Mouse (Mus musculus): ENCODE data around the gene Stub1.

Gene Stub1

DNA sequence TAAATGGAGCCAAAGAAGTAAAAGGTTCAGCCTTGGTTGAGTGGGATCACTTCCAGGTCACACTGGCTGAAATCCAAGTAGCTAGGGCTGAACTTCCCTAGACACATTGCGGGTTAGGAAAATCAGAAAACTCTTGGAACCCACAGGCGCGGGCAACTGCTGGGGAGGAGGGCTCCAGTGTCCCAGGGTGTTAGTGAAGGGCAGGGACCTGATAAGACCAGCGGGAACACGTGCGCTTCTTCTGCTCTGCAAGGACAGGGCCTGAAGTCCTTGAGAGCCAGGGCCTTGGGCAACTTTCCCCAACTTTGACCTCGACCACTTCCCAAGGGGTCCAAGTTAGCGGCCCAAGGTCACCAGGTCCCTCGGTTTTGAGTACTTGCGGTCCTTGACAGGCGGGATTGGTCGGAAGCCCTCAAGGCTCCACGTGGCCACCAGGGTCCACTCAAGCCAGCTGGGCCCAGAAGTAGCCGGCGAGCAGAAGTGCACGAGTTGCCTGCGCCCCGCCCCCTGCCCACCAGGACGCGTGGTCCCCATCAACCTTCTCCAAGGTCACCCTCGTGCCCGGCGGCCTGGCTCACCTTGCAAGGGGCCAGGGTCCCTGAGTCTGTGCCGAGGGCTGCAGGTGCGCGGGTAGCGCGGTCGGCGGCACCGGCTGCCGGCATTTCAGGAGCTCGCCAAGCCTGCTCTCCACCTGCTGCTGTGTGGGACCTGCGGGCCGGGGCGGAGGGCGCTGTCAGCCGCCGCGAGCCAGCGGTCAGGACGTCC lies 34.8 kb upstream of the Stub1 start:
- DNase-seq: no peak

- peak in 1 of 2 experiments; percentile 29 for DNase-seq
Measured at GRCm38 (mm10) chr17:25867509-25867835, 34.3 kb upstream of the Stub1 start.

GRCm38 (mm10) chr17:25866172-25866571 lies 33.0 kb upstream of the Stub1 start:
- no peak for DNase-seq

- no peak for DNase-seq
Measured at GRCm38 (mm10) chr17:25865288-25865687, 32.1 kb upstream of the Stub1 start.

- DNase-seq: no peak
Measured at GRCm38 (mm10) chr17:25864311-25864710, 31.1 kb upstream of the Stub1 start.

DNA sequence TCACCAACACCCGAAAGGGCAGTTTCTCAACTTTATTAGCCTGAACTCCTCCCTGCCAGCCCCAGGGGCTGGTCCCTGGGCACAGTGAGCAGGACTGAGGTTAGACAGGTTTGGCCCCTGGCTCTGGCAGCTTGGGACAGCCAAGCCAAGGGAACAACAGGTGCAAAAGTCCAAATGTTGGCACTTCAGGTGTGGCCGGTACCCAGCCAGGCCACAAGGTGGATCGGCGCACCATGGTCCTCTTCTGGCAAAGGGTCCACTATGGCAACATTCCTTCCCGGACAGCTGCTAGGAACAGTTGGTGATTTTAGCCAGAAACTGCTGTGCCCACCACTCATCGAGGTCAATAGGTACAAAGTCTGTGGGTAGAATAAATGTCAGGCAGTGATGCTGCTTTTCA lies 30.5 kb upstream of the Stub1 start:
- DNase-seq: no peak

DNA sequence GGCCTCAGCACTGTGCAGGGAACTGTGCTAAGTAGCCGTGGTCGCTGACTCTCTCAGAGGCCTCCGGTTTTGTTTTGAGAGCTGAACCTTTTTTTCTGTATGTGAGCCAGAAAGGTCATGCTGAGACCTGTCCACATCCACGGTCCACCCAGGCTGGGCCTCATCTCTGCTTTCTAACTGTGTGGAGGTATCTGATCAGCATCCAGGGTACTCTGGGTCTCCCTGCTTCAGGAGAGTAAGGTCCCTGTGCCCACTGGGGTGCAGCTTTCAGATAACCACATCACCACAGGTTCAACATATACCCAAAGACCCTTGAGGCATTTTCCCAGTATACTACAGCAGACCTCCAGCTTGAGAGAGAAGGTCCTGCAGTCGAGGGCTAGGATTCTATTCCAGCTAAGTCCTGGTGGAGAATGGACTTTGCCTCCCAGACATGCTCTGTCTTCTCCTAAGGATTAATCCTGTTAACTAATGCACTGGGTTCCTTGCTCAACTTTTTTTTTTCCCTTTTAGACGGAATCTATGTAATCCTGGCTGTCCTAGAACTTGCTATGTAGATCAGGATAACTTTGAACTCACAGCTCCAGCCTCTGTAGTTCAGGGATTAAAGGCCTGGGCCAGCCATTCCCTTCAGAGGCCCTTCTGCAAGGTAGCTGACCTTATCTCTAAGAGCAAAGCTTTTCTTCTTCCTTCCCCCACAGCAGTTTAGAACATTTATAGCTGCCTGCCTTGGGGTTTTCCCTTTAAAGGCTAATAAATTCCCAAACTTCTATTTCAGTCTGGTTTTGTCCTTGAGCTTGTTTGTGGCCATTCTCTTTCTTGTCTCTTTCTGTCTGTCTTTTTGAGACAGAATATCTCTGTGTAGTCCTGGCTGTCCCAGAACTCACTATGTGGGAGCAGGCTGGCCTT lies 28.8 kb upstream of the Stub1 start:
- no peak for DNase-seq

- DNase-seq: peak; percentile 82 to 89
Measured at GRCm38 (mm10) chr17:25860832-25861703, 27.9 kb upstream of the Stub1 start, which contains the start of gene Wdr90. Gene Wdr90, minus strand, starts transcription at chr17:25861501.

DNA sequence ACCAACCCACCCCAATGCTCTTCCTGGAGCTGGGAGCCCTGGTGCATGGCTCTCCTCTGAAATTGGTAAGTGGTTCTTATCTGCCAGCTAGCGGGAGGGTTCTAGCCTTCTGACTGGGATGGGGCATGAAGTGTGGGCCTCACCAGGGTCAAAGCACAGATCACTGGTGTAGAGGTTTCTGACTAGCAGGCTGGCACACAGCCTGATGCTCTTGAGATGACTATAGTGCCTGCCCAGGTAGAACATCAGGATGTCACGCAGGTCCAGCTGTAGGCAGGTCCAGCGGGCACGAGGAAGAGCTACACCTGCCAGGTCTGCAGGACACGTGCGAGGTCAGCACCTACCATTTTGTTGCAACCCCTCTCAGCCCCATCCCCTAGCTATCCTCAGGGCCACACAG lies 27.0 kb upstream of the Stub1 start:
- no peak for DNase-seq

DNA sequence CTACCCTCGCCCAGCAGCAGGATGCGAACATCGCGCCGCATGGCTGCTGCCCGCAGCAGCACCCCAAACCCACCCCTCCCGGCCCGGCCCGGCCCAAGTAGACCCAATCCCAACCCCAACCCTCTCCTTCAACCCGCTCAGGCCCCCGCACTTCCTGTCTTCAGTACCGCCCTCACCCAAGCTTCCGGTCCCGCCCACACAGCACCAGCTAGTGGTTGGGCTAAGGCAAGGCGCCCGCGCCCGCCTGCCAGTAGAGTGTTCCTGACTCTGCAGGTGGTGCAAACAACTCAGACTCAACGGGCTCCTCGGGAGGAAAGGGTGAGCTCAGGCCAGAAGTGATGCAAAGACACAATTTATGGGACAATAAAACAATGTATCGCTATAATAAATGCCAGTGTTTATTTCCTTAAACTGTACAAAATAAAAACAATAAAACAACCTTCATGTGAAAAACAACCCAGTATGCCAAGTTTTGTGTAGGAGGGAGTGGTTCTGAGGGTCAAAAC lies 11.2 kb upstream of the Stub1 start, which contains the start of gene Rhot2:
Gene Rhot2, minus strand, starts transcription at position 456 of the 506 bp plus-strand sequence.
- DNase-seq: peak; percentile 97 to 98

GRCm38 (mm10) chr17:25843636-25844395 lies 10.6 kb upstream of the Stub1 start:
- DNase-seq: no peak

DNA sequence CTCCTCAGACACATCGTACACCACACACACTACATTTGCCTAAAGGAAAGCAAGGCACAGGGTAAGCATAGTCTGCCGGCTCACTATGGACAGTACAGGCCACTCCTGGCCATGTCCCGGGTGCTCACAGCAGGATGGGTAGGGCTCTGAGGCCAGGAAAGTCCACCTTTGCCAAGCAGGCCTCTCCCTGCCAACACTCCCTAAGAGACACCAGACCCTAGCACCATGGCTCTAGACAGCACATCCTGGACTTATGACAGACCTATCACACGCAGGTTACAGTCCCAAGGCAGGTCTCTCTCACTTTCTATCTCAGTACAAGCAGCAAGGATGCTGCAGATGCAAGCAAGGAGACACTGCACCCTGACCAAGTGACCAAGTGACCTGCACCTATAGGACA lies 9.9 kb upstream of the Stub1 start:
- DNase-seq: no peak

DNA sequence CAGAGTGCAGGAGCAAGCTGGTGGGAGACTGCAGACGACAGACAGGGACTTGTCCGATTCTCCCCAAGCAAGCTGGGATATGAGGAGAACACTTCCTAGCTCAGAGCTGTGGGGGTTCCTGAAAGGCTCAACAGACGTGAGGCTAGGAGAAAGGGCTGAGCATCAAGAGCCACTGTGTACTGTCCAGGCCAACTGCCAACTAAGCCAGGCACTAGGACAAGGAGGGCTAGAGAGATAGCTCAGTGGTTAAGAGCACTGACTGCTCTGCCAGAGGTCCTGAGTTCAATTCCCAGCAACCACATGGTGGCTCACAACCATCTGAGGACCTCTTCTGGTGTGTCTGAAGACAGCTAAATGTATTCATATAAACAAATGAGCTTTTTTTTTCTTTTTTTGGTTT lies 9.3 kb upstream of the Stub1 start:
- DNase-seq: no peak

DNA sequence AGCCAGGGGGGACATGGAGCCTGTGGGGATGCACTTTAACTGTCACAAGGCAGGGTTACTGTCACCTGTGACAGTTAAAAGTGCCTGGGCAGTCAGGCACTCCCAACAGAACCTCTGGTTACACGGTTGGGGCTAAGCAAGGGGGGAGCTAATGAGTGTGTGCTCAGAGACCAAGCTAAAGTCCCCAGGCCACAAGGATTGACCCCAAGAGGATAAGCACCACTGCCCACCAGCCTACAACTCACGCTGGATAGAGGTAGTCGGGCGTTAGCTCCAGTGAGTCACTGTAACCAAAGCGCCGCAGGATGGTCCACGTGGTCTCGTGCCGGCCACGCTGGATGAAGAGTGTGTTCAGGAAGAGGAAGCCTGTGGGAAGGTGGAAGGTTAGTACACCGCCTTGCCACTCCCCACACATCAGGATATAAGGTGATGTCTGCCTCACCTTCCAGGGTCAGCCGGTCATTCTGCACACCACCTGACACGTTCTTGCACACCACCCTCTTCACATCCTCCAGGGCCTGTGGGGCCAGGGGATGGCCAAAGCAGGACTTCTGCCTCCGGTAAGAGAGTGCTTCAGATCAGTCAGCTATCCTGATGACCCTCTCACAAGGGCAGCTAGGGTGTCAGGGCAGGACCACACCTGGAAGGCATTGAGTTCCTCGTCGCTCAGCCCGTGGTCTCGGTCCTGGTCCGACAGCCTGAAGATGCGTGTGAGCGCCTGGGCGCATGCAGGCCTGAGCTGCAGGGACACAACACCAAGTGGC lies 8.1 kb upstream of the Stub1 start, which contains the start of gene Gm20683:
Gene Gm20683, minus strand, starts transcription at position 647 of the 764 bp plus-strand sequence.
- DNase-seq: no peak

- no peak for DNase-seq
Measured at GRCm38 (mm10) chr17:25840519-25840918, 7.3 kb upstream of the Stub1 start.

DNA sequence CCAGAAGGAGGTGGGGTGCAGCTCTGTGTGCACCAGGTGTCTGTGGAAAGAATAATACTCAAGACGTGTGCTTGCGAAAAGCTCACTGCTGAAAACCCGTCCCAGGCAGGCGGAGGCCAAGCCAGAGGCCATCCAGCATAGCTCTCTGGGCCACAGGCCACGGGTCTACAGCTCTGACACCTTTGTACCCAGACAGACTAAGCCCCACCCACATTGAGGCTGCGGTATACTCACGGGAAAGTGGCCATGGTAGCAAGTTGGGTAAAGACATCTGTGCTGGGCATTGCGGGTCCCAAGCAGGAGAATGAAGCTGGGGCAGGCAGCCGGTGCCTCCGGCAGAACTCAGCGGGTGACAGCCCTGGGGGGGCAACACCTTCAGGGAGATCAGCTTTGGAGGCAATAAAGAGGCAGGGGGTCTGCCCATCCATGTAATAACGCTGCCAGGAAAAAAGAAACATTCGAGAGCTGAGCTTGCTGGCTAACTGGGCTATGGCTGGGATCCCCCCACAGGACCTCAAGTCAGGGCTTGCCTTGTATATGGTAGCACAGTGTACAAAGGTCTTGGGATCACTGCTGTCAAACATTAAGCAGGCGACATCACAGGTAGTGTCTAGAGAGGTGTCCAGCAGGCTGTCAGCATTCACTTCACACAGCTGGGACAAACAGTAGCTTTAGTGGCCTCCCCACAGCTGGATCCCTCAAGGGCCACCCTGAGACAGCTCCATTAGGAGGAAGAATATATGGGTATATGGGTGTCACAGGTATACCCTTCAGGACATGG lies 6.4 kb upstream of the Stub1 start:
- no peak for DNase-seq

DNA sequence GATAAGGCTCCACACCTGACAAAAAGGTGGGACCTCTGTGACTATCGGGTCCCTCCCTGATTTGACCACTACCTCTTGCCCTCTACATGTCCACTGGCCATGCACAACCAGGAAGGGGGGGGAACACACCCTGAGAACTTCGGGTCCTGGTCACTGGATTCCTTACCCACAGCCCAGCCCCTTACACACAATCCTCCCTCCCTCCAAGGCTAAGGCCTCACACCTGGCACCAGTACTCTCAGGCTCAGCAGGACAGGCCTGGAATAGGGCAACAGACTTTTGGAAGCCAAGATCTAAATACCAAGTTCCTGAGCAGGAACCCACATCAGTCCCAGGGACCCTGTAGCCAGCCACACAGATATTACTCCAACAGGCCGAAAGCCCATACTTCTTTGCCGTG lies 5.7 kb upstream of the Stub1 start:
- no peak for DNase-seq

- DNase-seq: no peak
Measured at GRCm38 (mm10) chr17:25837533-25837932, 4.3 kb upstream of the Stub1 start.

- DNase-seq: no peak
Measured at GRCm38 (mm10) chr17:25837076-25837410, 3.8 kb upstream of the Stub1 start, which contains the start of gene Rhbdl1. Gene Rhbdl1, minus strand, starts transcription at chr17:25837295.

DNA sequence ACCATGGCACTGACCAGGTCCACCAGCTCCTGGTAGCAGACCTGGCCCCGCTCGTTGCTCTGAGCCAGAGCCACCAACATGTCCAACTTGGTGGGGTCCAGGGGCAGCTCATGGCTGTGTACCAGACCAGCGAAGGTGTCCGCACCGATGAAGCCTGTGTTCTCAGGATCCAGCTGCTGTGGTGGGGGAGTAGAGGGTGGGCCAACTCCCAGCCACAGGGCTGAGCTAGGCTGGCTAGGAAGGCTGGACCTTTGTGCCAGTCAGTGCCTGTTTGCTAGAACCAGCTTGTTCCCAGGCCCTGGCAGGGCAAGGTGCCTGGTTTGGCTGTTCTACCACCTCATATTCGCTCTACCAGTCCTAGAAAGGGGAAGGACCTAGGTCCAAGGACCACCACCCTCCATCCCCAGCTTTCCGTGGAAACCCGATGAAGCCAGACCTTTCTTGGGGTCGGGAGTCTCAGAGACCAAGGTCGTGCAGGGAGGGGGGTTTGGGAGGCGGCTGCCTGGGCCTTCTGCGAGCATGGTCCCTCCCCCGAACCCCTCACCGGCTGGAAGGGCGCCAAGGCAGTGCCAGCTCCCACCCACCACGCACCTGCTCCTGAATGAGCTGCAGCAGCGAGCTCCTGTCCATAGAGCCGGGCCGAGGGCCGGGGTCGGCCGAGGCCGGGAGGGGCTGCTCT lies 3.3 kb upstream of the Stub1 start:
- peak in 1 of 2 experiments; percentile 60 for DNase-seq

Measured in thymus, postnatal 36 days (tissue).